Mouse (Mus musculus) embryonic facial prominence, embryonic 10.5 days (tissue): Measurements from ENCODE around the gene Abcc1. TPM values are rescaled to one million over a fixed set of nuclear protein-coding genes. Genes with fewer than 3 reads are reported as not detected.

Experiments used
- DNase-seq: peaks from one replicate; pipeline ENCODE4 v3.0.0-alpha.2; 2017; ENCODE audit warnings: low spot score
- H3K27ac ChIP-seq: fragments of 300-500 bp; sonication (generic); replicated peaks from 2 replicates; pipeline ENCODE4 v1.5.1; 2016; ENCODE audit warnings: mild to moderate bottlenecking
- H3K27me3 ChIP-seq: fragments of 300-500 bp; sonication (generic); replicated peaks from 2 replicates; pipeline ENCODE4 v1.6.1; 2016; ENCODE audit warnings: low read depth, mild to moderate bottlenecking; ENCODE audit not compliant: poor library complexity, severe bottlenecking
- H3K36me3 ChIP-seq: fragments of 300-500 bp; sonication (generic); replicated peaks from 2 replicates; pipeline ENCODE4 v1.6.1; 2016; ENCODE audit warnings: mild to moderate bottlenecking, moderate library complexity
- H3K4me1 ChIP-seq: fragments of 300-500 bp; sonication (generic); 2 replicates; pipeline ENCODE4 v1.6.1; 2016
- H3K4me3 ChIP-seq: fragments of 300-500 bp; sonication (generic); 2 replicates; pipeline ENCODE4 v1.5.1; 2016; ENCODE audit warnings: mild to moderate bottlenecking, moderate library complexity
- H3K9me3 ChIP-seq: fragments of 300-500 bp; sonication (generic); 2 replicates; pipeline ENCODE4 v1.6.1; 2016; ENCODE audit warnings: mild to moderate bottlenecking
- WGBS: fragments of 180-500 bp; shearing (Covaris S2); methylation state at CpG from one replicate; pipeline ENCODE4 v1.1.7; 2016; 5-methylcytosine and 5-hydroxymethylcytosine counted together
- polyA plus RNA-seq: library from polyadenylated mRNA; unstranded; fragments of >200 nt; fragmentation: Nextera tagmentation; extraction: Ambion mirVana; gene quantifications from 2 replicates; pipeline ENCODE4 v1.2.1, GENCODE M21; 2016

Gene Abcc1
- polyA plus RNA-seq: 11.5 and 12.1 TPM in 2 replicates

- Histone ChIP-seq H3K4me1 (peaks cover 21% of the 10 kb centered on the region), H3K4me3 (peak within 1 kb of the TSS; percentile 93), H3K9me3 (no peaks in the 10 kb centered on the region), H3K27me3 (no peaks in the 10 kb centered on the region), H3K27ac (peak within 1 kb of the TSS; percentile 92), H3K36me3 (no peaks in the 10 kb centered on the region)
- peak; percentile 87 for DNase-seq
- WGBS: under 1% methylated on average over 64 of the region's 64 CpGs
These were observed at the start of gene Abcc1 for GRCm38 (mm10) chr16:14361362-14362098. TSS of gene Abcc1 (plus strand) at chr16:14361558.

- 93% methylated on average over 7 of the region's 7 CpGs for WGBS
- H3K4me3 ChIP-seq: no peak overlapping the region
- no peaks in the 10 kb centered on the region for H3K27me3 ChIP-seq
- H3K4me1 ChIP-seq: peaks cover 10% of the 10 kb centered on the region
- peaks cover 66% of the 10 kb centered on the region for H3K36me3 ChIP-seq
- H3K9me3 ChIP-seq: no peaks in the 10 kb centered on the region
- H3K27ac ChIP-seq: no peak overlapping the region
- no peak for DNase-seq
These were observed 48.4 kb upstream of the Abcc1 start for GRCm38 (mm10) chr16:14312914-14313313.

GRCm38 (mm10) chr16:14316884-14317876 lies 44.2 kb upstream of the Abcc1 start, which contains the start of gene Fopnl:
TSS of gene Fopnl (minus strand) at chr16:14317405.
- no peaks in the 10 kb centered on the region for H3K27me3 ChIP-seq
- WGBS: 4% methylated on average over 51 of the region's 51 CpGs

GRCm38 (mm10) chr16:14319681-14320080 lies 41.7 kb upstream of the Abcc1 start:
- Histone ChIP-seq H3K4me3 (no peak overlapping the region), H3K9me3 (no peaks in the 10 kb centered on the region), H3K36me3 (peaks cover 2% of the 10 kb centered on the region; the same call in 1 of the 2 replicates), H3K27ac (no peak overlapping the region), H3K27me3 (no peaks in the 10 kb centered on the region), H3K4me1 (peaks cover 10% of the 10 kb centered on the region)
- WGBS: 92% methylated on average over 3 of the region's 3 CpGs
- no peak for DNase-seq

More at GRCm38 (mm10) chr16:14316884-14317876, 44.2 kb upstream of the Abcc1 start, which contains the start of gene Fopnl:
- H3K9me3 ChIP-seq: no peaks in the 10 kb centered on the region
- H3K27ac ChIP-seq: peak within 1 kb of the TSS; percentile 95
- H3K4me1 ChIP-seq: peaks cover 10% of the 10 kb centered on the region
- peaks cover 25% of the 10 kb centered on the region for H3K36me3 ChIP-seq
- DNase-seq: peak; percentile 95
- peak within 1 kb of the TSS; percentile 83 for H3K4me3 ChIP-seq

- no peak overlapping the region for H3K4me3 ChIP-seq
- WGBS: 54% methylated on average over 1 of the region's 1 CpGs
- no peaks in the 10 kb centered on the region for H3K36me3 ChIP-seq
- DNase-seq: no peak
- H3K27ac ChIP-seq: no peak overlapping the region
- H3K9me3 ChIP-seq: no peaks in the 10 kb centered on the region
- peaks cover 10% of the 10 kb centered on the region for H3K4me1 ChIP-seq
- H3K27me3 ChIP-seq: no peaks in the 10 kb centered on the region
These were observed 40.9 kb upstream of the Abcc1 start for GRCm38 (mm10) chr16:14320494-14320893.

- no peak overlapping the region for H3K27ac ChIP-seq
- H3K4me1 ChIP-seq: no peaks in the 10 kb centered on the region
- H3K36me3 ChIP-seq: no peaks in the 10 kb centered on the region
- no peaks in the 10 kb centered on the region for H3K27me3 ChIP-seq
- no peaks in the 10 kb centered on the region for H3K9me3 ChIP-seq
- WGBS: 71% methylated on average over 1 of the region's 1 CpGs
- no peak overlapping the region for H3K4me3 ChIP-seq
- no peak for DNase-seq
These were observed 33.2 kb upstream of the Abcc1 start for GRCm38 (mm10) chr16:14328156-14328555.

GRCm38 (mm10) chr16:14344967-14345366 lies 16.4 kb upstream of the Abcc1 start:
- Histone ChIP-seq H3K4me3 (no peak overlapping the region), H3K4me1 (no peaks in the 10 kb centered on the region), H3K9me3 (no peaks in the 10 kb centered on the region), H3K36me3 (no peaks in the 10 kb centered on the region), H3K27me3 (no peaks in the 10 kb centered on the region), H3K27ac (no peak overlapping the region)
- DNase-seq: no peak
- 82% methylated on average over 3 of the region's 3 CpGs for WGBS

GRCm38 (mm10) chr16:14351571-14351970 lies 9.8 kb upstream of the Abcc1 start:
- no peak for DNase-seq
- no peak overlapping the region for H3K27ac ChIP-seq
- H3K4me3 ChIP-seq: no peak overlapping the region
- no peaks in the 10 kb centered on the region for H3K9me3 ChIP-seq
- no peaks in the 10 kb centered on the region for H3K27me3 ChIP-seq
- no peaks in the 10 kb centered on the region for H3K36me3 ChIP-seq
- H3K4me1 ChIP-seq: no peaks in the 10 kb centered on the region

GRCm38 (mm10) chr16:14352234-14352633 lies 9.1 kb upstream of the Abcc1 start:
- no peaks in the 10 kb centered on the region for H3K36me3 ChIP-seq
- no peak overlapping the region for H3K27ac ChIP-seq
- WGBS: 86% methylated on average over 3 of the region's 3 CpGs
- DNase-seq: no peak
- H3K4me3 ChIP-seq: no peak overlapping the region
- peaks cover under 1% of the 10 kb centered on the region; the same call in 1 of the 2 replicates for H3K4me1 ChIP-seq
- no peaks in the 10 kb centered on the region for H3K27me3 ChIP-seq
- no peaks in the 10 kb centered on the region for H3K9me3 ChIP-seq

- H3K27me3 ChIP-seq: no peaks in the 10 kb centered on the region
- no peak overlapping the region for H3K27ac ChIP-seq
- no peak for DNase-seq
- no peak overlapping the region for H3K4me3 ChIP-seq
- no peaks in the 10 kb centered on the region for H3K36me3 ChIP-seq
- no peaks in the 10 kb centered on the region for H3K9me3 ChIP-seq
- 70% methylated on average over 5 of the region's 5 CpGs for WGBS
- H3K4me1 ChIP-seq: peaks cover 3% of the 10 kb centered on the region; the same call in 1 of the 2 replicates
These were observed 8.7 kb upstream of the Abcc1 start for GRCm38 (mm10) chr16:14352663-14353062.

GRCm38 (mm10) chr16:14357859-14358258 lies 3.5 kb upstream of the Abcc1 start:
- WGBS: 77% methylated on average over 2 of the region's 2 CpGs
- no peak for DNase-seq
- no peaks in the 10 kb centered on the region for H3K36me3 ChIP-seq
- peaks cover 19% of the 10 kb centered on the region for H3K4me1 ChIP-seq
- no peaks in the 10 kb centered on the region for H3K27me3 ChIP-seq
- no peak overlapping the region for H3K4me3 ChIP-seq
- H3K9me3 ChIP-seq: no peaks in the 10 kb centered on the region
- H3K27ac ChIP-seq: no peak overlapping the region

- peaks cover 21% of the 10 kb centered on the region for H3K4me1 ChIP-seq
- H3K27me3 ChIP-seq: no peaks in the 10 kb centered on the region
- no peak overlapping the region for H3K27ac ChIP-seq
- no peaks in the 10 kb centered on the region for H3K36me3 ChIP-seq
- H3K4me3 ChIP-seq: no peak overlapping the region
- WGBS: 82% methylated on average over 1 of the region's 1 CpGs
- H3K9me3 ChIP-seq: no peaks in the 10 kb centered on the region
- no peak for DNase-seq
These were observed 2.8 kb upstream of the Abcc1 start for GRCm38 (mm10) chr16:14358531-14358930.
